Mouse (Mus musculus): ENCODE measurements around the gene Mb. TPM values are rescaled to one million over a fixed set of nuclear protein-coding genes. Genes with fewer than 3 reads are reported as not detected.
A peak's percentile ranks its signal among the peaks of the same experiment; 100 is the strongest.

Mb gene
- polyA plus RNA-seq, 1 experiment from 2014 or later = 0.64 TPM

GRCm38 (mm10) chr15:77054611-77055175 is 4.2 kb upstream of the Mb start:
- no peak overlapping the region for H3K27ac ChIP-seq (ENCODE audit: low read length)
- WGBS = 80% methylated on average over 5 of the region's 5 CpGs
- H3K9ac ChIP-seq (replicated peaks; ENCODE audit: low read length) = no peak overlapping the region
- peaks cover 16% of the 10 kb centered on the region for H3K4me1 ChIP-seq (ENCODE audit: insufficient read depth, low read length)
- H3K36me3 ChIP-seq (ENCODE audit: insufficient read depth, low read length) = no peaks in the 10 kb centered on the region
- H3K4me3 ChIP-seq (ENCODE audit: low read length) = no peak overlapping the region
- H3K9me3 ChIP-seq (ENCODE audit: low read length) = no peaks in the 10 kb centered on the region; the same call in 1 of the 2 replicates
- no peak overlapping the region for H3K4me2 ChIP-seq (replicated peaks; ENCODE audit: low read depth, low read length)
- ATAC-seq (ENCODE audit: low FRiP score, low TSS enrichment) = no peak
- no peaks in the 10 kb centered on the region for H3K27me3 ChIP-seq (ENCODE audit: insufficient read depth, low read length)

GRCm38 (mm10) chr15:77053021-77053420 is 2.6 kb upstream of the Mb start:
- Histone ChIP-seq H3K9ac (replicated peaks; ENCODE audit: low read length) (no peak overlapping the region), H3K36me3 (ENCODE audit: insufficient read depth, low read length) (no peaks in the 10 kb centered on the region), H3K27ac (ENCODE audit: low read length) (no peak overlapping the region), H3K4me3 (ENCODE audit: low read length) (no peak overlapping the region), H3K4me1 (ENCODE audit: insufficient read depth, low read length) (peaks cover 16% of the 10 kb centered on the region), H3K27me3 (ENCODE audit: insufficient read depth, low read length) (no peaks in the 10 kb centered on the region), H3K4me2 (replicated peaks; ENCODE audit: low read depth, low read length) (no peak overlapping the region), H3K9me3 (ENCODE audit: low read length) (no peaks in the 10 kb centered on the region)
- WGBS = 89% methylated on average over 1 of the region's 1 CpGs
- ATAC-seq (ENCODE audit: low FRiP score, low TSS enrichment) = no peak

GRCm38 (mm10) chr15:77052176-77052575 is 1.7 kb upstream of the Mb start:
- no peak for ATAC-seq (ENCODE audit: low FRiP score, low TSS enrichment)
- no peak overlapping the region for H3K9ac ChIP-seq (replicated peaks; ENCODE audit: low read length)
- peaks cover 16% of the 10 kb centered on the region for H3K4me1 ChIP-seq (ENCODE audit: insufficient read depth, low read length)

GRCm38 (mm10) chr15:77045609-77046008 is 4.9 kb downstream of the Mb start:
- no peaks in the 10 kb centered on the region for H3K9me3 ChIP-seq (ENCODE audit: low read length)
- no peak overlapping the region for H3K9ac ChIP-seq (replicated peaks; ENCODE audit: low read length)
- no peaks in the 10 kb centered on the region for H3K36me3 ChIP-seq (ENCODE audit: insufficient read depth, low read length)
- no peaks in the 10 kb centered on the region; the same call in 1 of the 2 replicates for H3K4me1 ChIP-seq (ENCODE audit: insufficient read depth, low read length)
- H3K27me3 ChIP-seq (ENCODE audit: insufficient read depth, low read length) = no peaks in the 10 kb centered on the region
- H3K4me3 ChIP-seq (ENCODE audit: low read length) = no peak overlapping the region
- ATAC-seq (ENCODE audit: low FRiP score, low TSS enrichment) = no peak
- H3K27ac ChIP-seq (ENCODE audit: low read length) = no peak overlapping the region
- 44% methylated on average over 10 of the region's 10 CpGs for WGBS
- no peak overlapping the region for H3K4me2 ChIP-seq (replicated peaks; ENCODE audit: low read depth, low read length)

More at GRCm38 (mm10) chr15:77052176-77052575, 1.7 kb upstream of the Mb start:
- Histone ChIP-seq H3K27ac (ENCODE audit: low read length) (no peak overlapping the region), H3K36me3 (ENCODE audit: insufficient read depth, low read length) (no peaks in the 10 kb centered on the region), H3K9me3 (ENCODE audit: low read length) (no peaks in the 10 kb centered on the region), H3K4me3 (ENCODE audit: low read length) (no peak overlapping the region), H3K27me3 (ENCODE audit: insufficient read depth, low read length) (no peaks in the 10 kb centered on the region), H3K4me2 (replicated peaks; ENCODE audit: low read depth, low read length) (no peak overlapping the region)
- WGBS = 20% methylated on average over 1 of the region's 1 CpGs

GRCm38 (mm10) chr15:77044597-77045320 is 5.7 kb downstream of the Mb start, which contains the start of gene Apol6:
Apol6 (plus strand) TSS chr15:77044729.
- ATAC-seq (ENCODE audit: low FRiP score, low TSS enrichment) = no peak
- Histone ChIP-seq H3K4me3 (ENCODE audit: low read length) (no peak within 1 kb of the TSS), H3K27ac (ENCODE audit: low read length) (no peak within 1 kb of the TSS), H3K9ac (replicated peaks; ENCODE audit: low read length) (no peak within 1 kb of the TSS), H3K4me1 (ENCODE audit: insufficient read depth, low read length) (no peaks in the 10 kb centered on the region; the same call in 1 of the 2 replicates), H3K27me3 (ENCODE audit: insufficient read depth, low read length) (no peaks in the 10 kb centered on the region), H3K9me3 (ENCODE audit: low read length) (no peaks in the 10 kb centered on the region), H3K4me2 (replicated peaks; ENCODE audit: low read depth, low read length) (no peak within 1 kb of the TSS), H3K36me3 (ENCODE audit: insufficient read depth, low read length) (no peaks in the 10 kb centered on the region)
- WGBS = 84% methylated on average over 12 of the region's 12 CpGs

- no peak overlapping the region for H3K4me2 ChIP-seq (replicated peaks; ENCODE audit: low read depth, low read length)
- 79% methylated on average over 3 of the region's 3 CpGs for WGBS
- no peaks in the 10 kb centered on the region for H3K9me3 ChIP-seq (ENCODE audit: low read length)
- H3K4me3 ChIP-seq (ENCODE audit: low read length) = no peak overlapping the region
- peaks cover 25% of the 10 kb centered on the region for H3K4me1 ChIP-seq (ENCODE audit: insufficient read depth, low read length)
- no peaks in the 10 kb centered on the region for H3K36me3 ChIP-seq (ENCODE audit: insufficient read depth, low read length)
- no peak overlapping the region for H3K27ac ChIP-seq (ENCODE audit: low read length)
- H3K9ac ChIP-seq (replicated peaks; ENCODE audit: low read length) = no peak overlapping the region
- ATAC-seq (ENCODE audit: low FRiP score, low TSS enrichment) = no peak
- no peaks in the 10 kb centered on the region for H3K27me3 ChIP-seq (ENCODE audit: insufficient read depth, low read length)
These were observed 9.7 kb downstream of the Mb start for GRCm38 (mm10) chr15:77040784-77041183.

- no peaks in the 10 kb centered on the region for H3K36me3 ChIP-seq (ENCODE audit: insufficient read depth, low read length)
- H3K4me1 ChIP-seq (ENCODE audit: insufficient read depth, low read length) = peaks cover 27% of the 10 kb centered on the region
- WGBS = 70% methylated on average over 9 of the region's 9 CpGs
- no peaks in the 10 kb centered on the region for H3K27me3 ChIP-seq (ENCODE audit: insufficient read depth, low read length)
- H3K9ac ChIP-seq (replicated peaks; ENCODE audit: low read length) = no peak overlapping the region
- H3K9me3 ChIP-seq (ENCODE audit: low read length) = no peaks in the 10 kb centered on the region
- H3K4me3 ChIP-seq (ENCODE audit: low read length) = no peak overlapping the region
- no peak overlapping the region for H3K4me2 ChIP-seq (replicated peaks; ENCODE audit: low read depth, low read length)
- H3K27ac ChIP-seq (ENCODE audit: low read length) = no peak overlapping the region
- ATAC-seq (ENCODE audit: low FRiP score, low TSS enrichment) = no peak
These were observed 11.2 kb downstream of the Mb start for GRCm38 (mm10) chr15:77039211-77039700.

- Histone ChIP-seq H3K9me3 (ENCODE audit: low read length) (no peaks in the 10 kb centered on the region), H3K27ac (ENCODE audit: low read length) (peak overlapping the region; percentile 97), H3K9ac (replicated peaks; ENCODE audit: low read length) (peak overlapping the region; percentile 59), H3K36me3 (ENCODE audit: insufficient read depth, low read length) (no peaks in the 10 kb centered on the region), H3K4me2 (replicated peaks; ENCODE audit: low read depth, low read length) (peak overlapping the region; percentile 18; the same call in 1 of the 2 replicates), H3K27me3 (ENCODE audit: insufficient read depth, low read length) (no peaks in the 10 kb centered on the region), H3K4me3 (ENCODE audit: low read length) (no peak overlapping the region), H3K4me1 (ENCODE audit: insufficient read depth, low read length) (peaks cover 27% of the 10 kb centered on the region)
- peak; percentile 85 for ATAC-seq (ENCODE audit: low FRiP score, low TSS enrichment)
- WGBS = 7% methylated on average over 11 of the region's 11 CpGs
These were observed 12.9 kb downstream of the Mb start for GRCm38 (mm10) chr15:77037278-77038161.

GRCm38 (mm10) chr15:77036989-77037277 is 13.5 kb downstream of the Mb start:
- H3K4me2 ChIP-seq (replicated peaks; ENCODE audit: low read depth, low read length) = 0 out of 2 replicates have a peak overlapping the region, but pooled peaks have one; percentile 5
- WGBS = 14% methylated on average over 2 of the region's 2 CpGs
- peaks cover 27% of the 10 kb centered on the region for H3K4me1 ChIP-seq (ENCODE audit: insufficient read depth, low read length)
- peak overlapping the region; percentile 97 for H3K27ac ChIP-seq (ENCODE audit: low read length)
- no peaks in the 10 kb centered on the region for H3K9me3 ChIP-seq (ENCODE audit: low read length)
- H3K4me3 ChIP-seq (ENCODE audit: low read length) = no peak overlapping the region
- H3K9ac ChIP-seq (replicated peaks; ENCODE audit: low read length) = peak overlapping the region; percentile 59
- H3K27me3 ChIP-seq (ENCODE audit: insufficient read depth, low read length) = no peaks in the 10 kb centered on the region
- H3K36me3 ChIP-seq (ENCODE audit: insufficient read depth, low read length) = no peaks in the 10 kb centered on the region
- ATAC-seq (ENCODE audit: low FRiP score, low TSS enrichment) = peak; percentile 60
